Mouse (Mus musculus) E14TG2a.4 (cell line): ENCODE data around the gene Ism1.

ENCODE experiments used
- CTCF ChIP-seq: conservative IDR thresholded peaks from 2 replicates; pipeline ENCODE4 v1.5.1; 2014; ENCODE audit warnings: low read length
- NANOG ChIP-seq: IDR thresholded peaks from 2 replicates; pipeline ENCODE4 v1.6.1; 2014; ENCODE audit warnings: borderline replicate concordance, low read length, mixed read lengths
- POU5F1 ChIP-seq: IDR thresholded peaks from 2 replicates; pipeline ENCODE4 v1.6.1; 2014; ENCODE audit warnings: low read length, borderline replicate concordance

GRCm38 (mm10) chr2:139682540-139682939 is 4.6 kb downstream of the Ism1 start:
- TF ChIP-seq CTCF, result no peak
- TF ChIP-seq POU5F1, result no peak
- no peak for TF ChIP-seq NANOG
